Mouse (Mus musculus): ENCODE results near the gene Pla2g4b. TPM values are rescaled to one million over a fixed set of nuclear protein-coding genes. Genes with fewer than 3 reads are reported as not detected.

The Pla2g4b gene
- polyA plus RNA-seq, 1 experiment from 2014 or later, result 1.8 TPM

DNA sequence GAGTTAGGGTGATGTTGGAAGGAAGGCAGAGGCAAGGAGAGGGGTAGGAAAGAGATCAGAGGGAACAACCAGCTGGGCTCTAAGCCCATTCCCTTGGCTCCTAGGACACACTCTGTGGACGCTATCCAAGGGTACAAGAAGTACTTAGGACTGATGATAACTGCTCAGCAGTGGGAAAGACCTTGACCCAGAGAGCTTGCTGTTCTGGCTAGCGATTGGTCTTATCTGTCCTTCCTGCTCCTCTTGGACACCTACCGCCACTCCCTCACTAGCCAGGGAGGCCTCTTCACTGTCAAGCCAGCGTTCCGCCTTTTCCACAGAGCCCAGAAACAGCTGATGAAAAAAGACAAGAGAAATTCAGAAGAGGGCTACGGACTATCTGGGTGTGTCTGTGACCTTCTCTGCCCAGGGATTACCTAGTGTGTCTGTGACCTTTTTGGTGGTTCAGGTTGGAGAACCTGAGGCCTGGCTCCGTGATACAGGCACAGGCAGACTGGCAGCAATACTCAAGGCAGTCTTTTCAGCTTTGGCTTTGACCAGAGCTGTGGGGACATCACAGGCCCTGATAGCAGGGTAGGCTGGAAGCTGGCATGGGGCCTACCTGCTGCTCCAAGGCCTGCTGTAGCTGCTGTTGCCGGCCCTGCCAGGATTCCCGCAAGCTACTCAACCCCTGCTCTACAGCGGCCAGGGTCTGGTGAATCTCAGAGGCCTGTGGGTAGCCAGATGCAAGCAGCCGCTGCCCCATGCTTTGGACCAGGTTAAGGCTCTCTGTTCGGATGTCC is 21.7 kb downstream of the Pla2g4b start:
- no peaks in the 10 kb centered on the region for H3K36me3 ChIP-seq (replicated peaks)
- peaks cover 11% of the 10 kb centered on the region for H3K4me1 ChIP-seq
- H3K4me3 ChIP-seq, result no peak overlapping the region
- WGBS, result 89% methylated on average over 12 of the region's 12 CpGs
- no peak overlapping the region for H3K27ac ChIP-seq (replicated peaks)
- DNase-seq (ENCODE audit: low spot score), result no peak
- H3K27me3 ChIP-seq (replicated peaks; ENCODE audit: low read depth, poor library complexity, severe bottlenecking), result no peaks in the 10 kb centered on the region
- H3K9me3 ChIP-seq, result no peaks in the 10 kb centered on the region

GRCm38 (mm10) chr2:120055923-120056322 is 22.7 kb downstream of the Pla2g4b start:
- H3K9me3 ChIP-seq, result no peaks in the 10 kb centered on the region
- H3K4me1 ChIP-seq, result peaks cover 20% of the 10 kb centered on the region
- H3K4me3 ChIP-seq, result no peak overlapping the region
- 91% methylated on average over 10 of the region's 10 CpGs for WGBS
- no peak overlapping the region for H3K27ac ChIP-seq (replicated peaks)
- no peak for DNase-seq (ENCODE audit: low spot score)
- H3K36me3 ChIP-seq (replicated peaks), result no peaks in the 10 kb centered on the region
- H3K27me3 ChIP-seq (replicated peaks; ENCODE audit: low read depth, poor library complexity, severe bottlenecking), result no peaks in the 10 kb centered on the region

DNA sequence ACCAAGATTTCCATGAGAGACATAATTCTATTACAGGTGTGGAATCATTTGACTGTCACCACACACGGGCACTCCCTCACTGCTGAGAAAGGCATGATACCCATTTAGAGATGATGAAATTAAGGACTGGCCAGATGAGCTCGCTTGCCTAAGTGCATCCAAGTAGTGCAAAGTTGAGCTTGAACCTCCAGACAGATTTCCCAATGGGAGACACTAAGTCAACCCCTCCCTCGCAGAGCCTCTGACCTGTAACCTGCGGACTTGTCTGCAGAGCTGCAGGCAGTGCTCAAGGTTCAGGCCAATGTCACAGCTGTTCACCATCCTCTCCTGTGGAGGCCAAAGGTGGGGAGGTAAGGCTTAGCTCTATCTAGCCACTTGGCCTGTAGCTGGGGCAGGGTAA is 25.6 kb downstream of the Pla2g4b start:
- DNase-seq (ENCODE audit: low spot score), result no peak
- Histone ChIP-seq H3K36me3 (replicated peaks) (no peaks in the 10 kb centered on the region), H3K4me1 (peaks cover 28% of the 10 kb centered on the region), H3K9me3 (no peaks in the 10 kb centered on the region), H3K4me3 (no peak overlapping the region), H3K27ac (replicated peaks) (no peak overlapping the region), H3K27me3 (replicated peaks; ENCODE audit: low read depth, poor library complexity, severe bottlenecking) (no peaks in the 10 kb centered on the region)
- WGBS, result 86% methylated on average over 4 of the region's 4 CpGs

DNA sequence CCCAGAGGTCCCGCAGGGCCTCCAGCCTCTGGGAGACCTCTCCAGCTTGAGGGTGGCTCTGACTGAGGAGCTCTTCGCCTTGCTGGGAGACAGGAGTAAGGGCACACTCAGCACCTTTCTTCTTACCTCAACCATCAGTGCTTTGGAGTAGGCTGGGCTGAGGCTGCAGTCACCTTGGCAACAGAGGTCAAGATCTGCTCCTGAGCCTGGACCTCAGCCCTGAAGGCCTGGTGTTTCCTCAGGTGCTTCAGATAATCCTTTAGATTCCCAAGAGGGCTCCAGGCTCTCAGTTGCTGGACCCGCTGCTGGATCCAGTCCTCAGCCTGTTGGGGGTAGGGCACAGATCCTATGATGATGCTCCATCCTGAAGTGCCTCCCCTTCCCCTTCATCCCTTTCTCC is 26.2 kb downstream of the Pla2g4b start:
- Histone ChIP-seq H3K9me3 (no peaks in the 10 kb centered on the region), H3K4me1 (peaks cover 28% of the 10 kb centered on the region), H3K4me3 (0 out of 2 replicates have a peak overlapping the region, but pooled peaks have one; percentile 1), H3K27me3 (replicated peaks; ENCODE audit: low read depth, poor library complexity, severe bottlenecking) (no peaks in the 10 kb centered on the region), H3K27ac (replicated peaks) (peak overlapping the region; percentile 35), H3K36me3 (replicated peaks) (no peaks in the 10 kb centered on the region)
- WGBS, result 82% methylated on average over 3 of the region's 3 CpGs
- no peak for DNase-seq (ENCODE audit: low spot score)

- no peaks in the 10 kb centered on the region for H3K36me3 ChIP-seq (replicated peaks)
- H3K27me3 ChIP-seq (replicated peaks; ENCODE audit: low read depth, poor library complexity, severe bottlenecking), result no peaks in the 10 kb centered on the region
- H3K9me3 ChIP-seq, result no peaks in the 10 kb centered on the region
- H3K4me1 ChIP-seq, result peaks cover 28% of the 10 kb centered on the region
- no peak overlapping the region for H3K4me3 ChIP-seq
- WGBS, result 50% methylated on average over 6 of the region's 6 CpGs
- 0 out of 2 replicates have a peak overlapping the region, but pooled peaks have one; percentile 35 for H3K27ac ChIP-seq (replicated peaks)
- DNase-seq (ENCODE audit: low spot score), result no peak
These were observed 27.0 kb downstream of the Pla2g4b start for GRCm38 (mm10) chr2:120060190-120060589.

DNA sequence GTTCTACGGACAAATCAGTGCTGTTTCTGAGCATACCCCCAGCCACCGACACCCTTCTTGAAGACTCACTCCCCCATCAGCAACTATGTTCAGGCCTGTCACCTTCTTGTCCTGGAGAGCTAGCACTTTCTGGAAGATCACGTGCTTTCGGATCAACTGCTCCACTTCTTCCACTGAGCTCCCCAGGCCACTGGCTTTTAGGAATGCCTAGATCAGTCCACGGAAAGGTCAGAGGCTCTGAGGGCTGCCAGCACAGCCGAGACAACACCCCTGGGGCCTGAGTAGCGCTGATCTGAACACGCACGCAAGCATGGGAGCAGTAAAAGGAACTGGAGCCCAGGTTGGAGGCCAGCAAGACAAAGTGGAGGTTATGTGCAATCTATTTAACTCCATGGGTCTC is 27.4 kb downstream of the Pla2g4b start:
- peaks cover 28% of the 10 kb centered on the region for H3K4me1 ChIP-seq
- 70% methylated on average over 9 of the region's 9 CpGs for WGBS
- no peaks in the 10 kb centered on the region for H3K27me3 ChIP-seq (replicated peaks; ENCODE audit: low read depth, poor library complexity, severe bottlenecking)
- H3K36me3 ChIP-seq (replicated peaks), result no peaks in the 10 kb centered on the region
- no peak for DNase-seq (ENCODE audit: low spot score)
- H3K4me3 ChIP-seq, result no peak overlapping the region
- peak overlapping the region; percentile 35 for H3K27ac ChIP-seq (replicated peaks)
- no peaks in the 10 kb centered on the region for H3K9me3 ChIP-seq

DNA sequence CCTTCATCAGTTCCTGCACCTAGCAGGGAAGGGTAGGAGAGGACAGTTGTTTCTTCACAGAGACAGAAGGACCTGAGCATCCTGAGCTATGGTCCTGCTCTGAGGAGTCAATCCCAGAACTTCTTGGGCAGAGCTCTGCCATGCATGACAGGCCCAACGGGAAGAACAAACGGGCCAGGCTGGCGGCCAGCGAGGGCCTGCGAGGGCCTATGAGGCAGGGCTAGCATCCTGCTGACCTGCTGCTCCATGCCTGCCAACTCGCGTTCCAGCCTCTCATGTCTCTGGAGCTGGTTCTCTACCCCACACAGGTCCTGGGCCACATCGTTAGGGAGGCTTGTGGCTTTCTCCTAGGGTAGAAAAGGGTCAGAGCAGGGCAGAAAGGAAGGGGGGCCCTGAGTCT is 29.0 kb downstream of the Pla2g4b start:
- H3K4me1 ChIP-seq, result peaks cover 28% of the 10 kb centered on the region
- H3K27ac ChIP-seq (replicated peaks), result no peak overlapping the region
- 83% methylated on average over 8 of the region's 8 CpGs for WGBS
- no peak for DNase-seq (ENCODE audit: low spot score)
- no peaks in the 10 kb centered on the region for H3K9me3 ChIP-seq
- no peaks in the 10 kb centered on the region for H3K36me3 ChIP-seq (replicated peaks)
- H3K27me3 ChIP-seq (replicated peaks; ENCODE audit: low read depth, poor library complexity, severe bottlenecking), result no peaks in the 10 kb centered on the region
- no peak overlapping the region for H3K4me3 ChIP-seq

GRCm38 (mm10) chr2:120064639-120065038 is 31.4 kb downstream of the Pla2g4b start:
- no peaks in the 10 kb centered on the region for H3K9me3 ChIP-seq
- H3K4me1 ChIP-seq, result peaks cover 28% of the 10 kb centered on the region
- H3K36me3 ChIP-seq (replicated peaks), result no peaks in the 10 kb centered on the region
- H3K27ac ChIP-seq (replicated peaks), result no peak overlapping the region
- DNase-seq (ENCODE audit: low spot score), result no peak
- WGBS, result 86% methylated on average over 6 of the region's 6 CpGs
- H3K27me3 ChIP-seq (replicated peaks; ENCODE audit: low read depth, poor library complexity, severe bottlenecking), result no peaks in the 10 kb centered on the region
- no peak overlapping the region for H3K4me3 ChIP-seq

DNA sequence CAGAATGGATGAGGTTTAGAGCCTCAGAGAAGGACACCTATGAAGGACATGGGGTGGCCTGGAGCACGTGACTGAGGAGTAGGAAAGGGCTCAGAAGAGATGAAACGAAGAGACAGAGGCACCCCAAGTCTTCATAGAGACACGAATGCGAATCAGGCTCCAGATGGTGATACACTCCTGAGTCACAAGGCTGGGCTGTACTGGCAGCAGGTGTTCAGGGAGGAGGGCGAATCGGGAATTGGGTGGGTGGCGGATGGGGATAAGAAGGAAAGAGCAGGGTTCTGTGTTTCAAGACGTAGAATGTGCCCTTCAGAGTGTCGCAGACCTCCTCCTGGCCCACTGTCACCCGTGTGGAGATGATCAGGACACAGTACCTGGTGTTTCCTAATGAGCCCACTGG is 32.0 kb downstream of the Pla2g4b start:
- no peak overlapping the region for H3K27ac ChIP-seq (replicated peaks)
- H3K4me3 ChIP-seq, result no peak overlapping the region
- no peaks in the 10 kb centered on the region for H3K36me3 ChIP-seq (replicated peaks)
- 93% methylated on average over 10 of the region's 10 CpGs for WGBS
- H3K9me3 ChIP-seq, result no peaks in the 10 kb centered on the region
- DNase-seq (ENCODE audit: low spot score), result no peak
- no peaks in the 10 kb centered on the region for H3K27me3 ChIP-seq (replicated peaks; ENCODE audit: low read depth, poor library complexity, severe bottlenecking)
- H3K4me1 ChIP-seq, result peaks cover 22% of the 10 kb centered on the region

- 92% methylated on average over 3 of the region's 3 CpGs for WGBS
- Histone ChIP-seq H3K4me1 (peaks cover 13% of the 10 kb centered on the region), H3K4me3 (no peak overlapping the region), H3K9me3 (no peaks in the 10 kb centered on the region), H3K27me3 (replicated peaks; ENCODE audit: low read depth, poor library complexity, severe bottlenecking) (no peaks in the 10 kb centered on the region), H3K36me3 (replicated peaks) (no peaks in the 10 kb centered on the region), H3K27ac (replicated peaks) (no peak overlapping the region)
- DNase-seq (ENCODE audit: low spot score), result no peak
These were observed 33.0 kb downstream of the Pla2g4b start for GRCm38 (mm10) chr2:120066224-120066623.

GRCm38 (mm10) chr2:120068555-120069465 is 35.6 kb downstream of the Pla2g4b start:
- Histone ChIP-seq H3K4me1 (peaks cover 8% of the 10 kb centered on the region), H3K9me3 (no peaks in the 10 kb centered on the region), H3K4me3 (peak overlapping the region; percentile 13; the same call in 1 of the 2 replicates), H3K27me3 (replicated peaks; ENCODE audit: low read depth, poor library complexity, severe bottlenecking) (peaks cover 10% of the 10 kb centered on the region), H3K36me3 (replicated peaks) (no peaks in the 10 kb centered on the region), H3K27ac (replicated peaks) (peak overlapping the region; percentile 31; the same call in 1 of the 2 replicates)
- peak; percentile 61 for DNase-seq (ENCODE audit: low spot score)
- WGBS, result 42% methylated on average over 16 of the region's 16 CpGs

DNA sequence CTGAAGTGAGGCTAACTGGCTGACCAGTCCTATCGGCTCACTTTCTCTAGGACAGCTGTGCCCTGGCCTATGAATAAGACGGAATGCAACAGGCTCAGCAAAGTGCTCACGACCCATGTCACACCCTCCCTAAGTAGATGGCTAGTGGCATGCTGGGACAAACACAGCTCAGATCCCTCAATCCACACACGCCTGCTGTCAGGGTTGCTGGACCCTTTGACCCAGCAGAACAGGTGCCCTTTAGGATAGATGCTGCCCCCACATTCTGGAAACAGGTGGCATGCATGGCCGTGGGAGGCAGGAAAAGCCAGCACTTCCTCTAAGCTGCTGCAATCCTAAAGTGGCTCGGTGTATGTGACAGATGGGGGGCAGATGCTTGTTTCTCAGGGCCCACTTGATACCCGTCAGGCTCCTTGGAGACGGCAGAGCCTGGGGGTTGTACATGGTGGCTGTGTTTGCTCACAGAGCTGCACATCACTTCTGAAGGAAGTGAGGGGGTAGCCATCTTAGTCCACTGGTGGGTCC is 36.3 kb downstream of the Pla2g4b start:
- Histone ChIP-seq H3K27ac (replicated peaks) (no peak overlapping the region), H3K9me3 (no peaks in the 10 kb centered on the region), H3K4me1 (peaks cover 8% of the 10 kb centered on the region), H3K4me3 (no peak overlapping the region), H3K36me3 (replicated peaks) (no peaks in the 10 kb centered on the region), H3K27me3 (replicated peaks; ENCODE audit: low read depth, poor library complexity, severe bottlenecking) (peaks cover 17% of the 10 kb centered on the region)
- DNase-seq (ENCODE audit: low spot score), result no peak
- 71% methylated on average over 8 of the region's 8 CpGs for WGBS
